Mouse (Mus musculus): ENCODE data around the gene Trim32.

GRCm38 (mm10) chr4:65565493-65565892 is 39.3 kb upstream of the Trim32 start:
- TF ChIP-seq POLR2A (IDR thresholded peaks at IDR 0.05; ENCODE audit: extremely low read depth, insufficient read depth, low read length): no peak
- no peak for TF ChIP-seq CTCF (IDR thresholded peaks at IDR 0.05; ENCODE audit: low read depth, low read length)
